Mouse (Mus musculus) adrenal gland (tissue): ENCODE measurements around the gene Ly6g6f.

Source experiments
- intact Hi-C: fragments of 180-260 bp; cut with DNase I; formaldehyde crosslinking; loops from one replicate; pipeline ENCODE4 v1.15.1; 2025

Ly6g6f gene

DNA sequence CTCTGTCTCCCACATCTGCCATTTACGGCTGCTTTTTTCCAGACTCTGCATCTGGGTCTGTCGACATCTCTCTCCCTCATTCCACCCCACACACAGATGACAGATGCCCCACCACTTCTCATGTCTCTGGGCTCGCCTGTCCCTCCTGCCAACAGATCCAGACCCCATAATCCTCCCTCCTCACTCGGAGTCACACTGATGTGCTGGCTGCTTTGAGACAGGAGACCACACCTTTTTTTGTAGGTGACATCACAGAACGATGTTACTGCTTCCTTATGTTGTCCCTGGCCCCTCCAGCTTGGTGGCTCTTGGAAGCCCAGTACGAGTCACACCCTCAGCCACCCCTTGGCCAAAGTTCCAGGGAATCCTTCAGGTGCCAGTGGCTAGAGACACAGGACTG is 5.2 kb downstream of the Ly6g6f start:
- intact Hi-C loops: no loop called here

GRCm38 (mm10) chr17:35079778-35080177 is 5.6 kb downstream of the Ly6g6f start:
- intact Hi-C loops: no loop called here

- intact Hi-C loops: no loop called here
These were observed 7.6 kb downstream of the Ly6g6f start, which contains the start of gene Ly6g6d for GRCm38 (mm10) chr17:35077786-35078233. Gene Ly6g6d (minus strand): TSS chr17:35078065.

- intact Hi-C loops: no loop called here
These were observed 8.1 kb downstream of the Ly6g6f start for GRCm38 (mm10) chr17:35077285-35077684.

DNA sequence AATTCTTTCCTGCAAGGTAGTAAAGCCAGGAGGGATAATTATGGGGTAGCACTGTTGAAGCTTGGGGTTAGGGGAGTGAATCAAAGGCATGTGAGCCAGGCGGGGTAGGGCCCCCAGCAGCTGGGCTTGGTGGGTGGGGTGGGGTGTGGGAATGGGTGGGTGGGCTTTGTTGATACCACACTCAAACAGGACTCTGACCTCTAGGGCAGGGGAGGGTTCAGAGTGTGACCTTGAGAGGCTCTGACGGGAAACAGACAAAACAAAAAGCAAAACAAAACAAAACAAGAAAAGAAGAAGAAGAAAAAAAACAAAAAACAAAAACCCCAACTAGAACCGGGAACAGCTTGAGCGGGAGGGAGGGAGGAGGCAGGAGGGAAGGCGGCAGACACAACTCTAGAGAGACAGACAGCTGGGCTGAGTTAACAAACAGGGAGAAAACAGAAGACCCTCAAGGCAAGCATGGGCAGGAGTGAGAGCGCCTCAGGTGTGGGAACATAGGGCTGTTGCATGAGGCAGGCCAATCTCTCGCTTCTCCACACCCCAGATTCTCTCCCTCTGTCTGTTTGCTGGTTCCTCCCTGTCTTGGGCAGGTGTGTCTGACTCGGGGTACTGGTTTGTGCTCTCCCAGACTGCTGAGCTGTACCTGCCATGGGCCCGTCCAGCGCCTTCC is 8.8 kb downstream of the Ly6g6f start, which contains the start of gene Ly6g6e:
Gene Ly6g6e (plus strand): TSS at position 396 of the 670 bp plus-strand sequence.
- intact Hi-C loops: no loop called here

DNA sequence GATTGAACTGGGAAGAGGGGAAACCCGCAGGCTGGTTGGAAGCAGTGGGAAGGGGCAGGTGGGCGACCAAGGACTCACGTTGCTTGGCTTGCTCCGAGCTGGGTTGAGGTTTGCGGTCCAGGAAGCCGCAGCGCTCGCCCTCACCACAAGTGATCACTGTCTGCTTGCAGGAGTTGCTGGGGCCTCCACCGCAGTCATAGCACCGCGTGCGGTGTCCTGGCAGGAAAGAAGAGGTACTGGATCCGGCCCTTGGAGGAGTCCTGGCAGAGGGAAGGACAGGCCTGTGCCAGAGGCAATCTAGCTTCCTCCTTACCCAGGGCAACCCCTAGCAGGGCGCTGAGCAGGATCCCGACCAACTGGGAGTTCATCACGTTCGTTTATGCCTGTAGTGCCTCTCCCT is 11.3 kb downstream of the Ly6g6f start:
- intact Hi-C loops: no loop called here

DNA sequence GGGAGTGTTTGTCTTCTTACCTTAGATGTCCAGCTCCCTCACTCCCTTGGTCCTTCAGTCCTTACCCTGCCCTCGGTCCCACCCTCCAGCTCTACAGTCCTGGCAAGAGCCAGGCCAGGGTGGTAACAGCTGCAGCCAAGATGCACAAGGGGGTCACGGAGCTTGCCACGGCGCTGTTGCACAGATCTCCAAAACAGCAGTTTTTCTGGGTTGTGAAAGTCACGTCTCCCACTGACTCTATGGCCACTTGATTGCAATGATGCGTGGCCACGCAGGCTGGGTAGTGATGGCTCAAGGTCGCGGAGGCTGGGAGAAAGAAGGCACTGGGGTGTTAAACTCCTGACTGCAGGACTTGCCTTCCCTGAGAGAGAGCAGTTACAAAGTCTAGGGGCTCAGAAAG is 14.0 kb downstream of the Ly6g6f start:
- intact Hi-C loops: no loop called here

DNA sequence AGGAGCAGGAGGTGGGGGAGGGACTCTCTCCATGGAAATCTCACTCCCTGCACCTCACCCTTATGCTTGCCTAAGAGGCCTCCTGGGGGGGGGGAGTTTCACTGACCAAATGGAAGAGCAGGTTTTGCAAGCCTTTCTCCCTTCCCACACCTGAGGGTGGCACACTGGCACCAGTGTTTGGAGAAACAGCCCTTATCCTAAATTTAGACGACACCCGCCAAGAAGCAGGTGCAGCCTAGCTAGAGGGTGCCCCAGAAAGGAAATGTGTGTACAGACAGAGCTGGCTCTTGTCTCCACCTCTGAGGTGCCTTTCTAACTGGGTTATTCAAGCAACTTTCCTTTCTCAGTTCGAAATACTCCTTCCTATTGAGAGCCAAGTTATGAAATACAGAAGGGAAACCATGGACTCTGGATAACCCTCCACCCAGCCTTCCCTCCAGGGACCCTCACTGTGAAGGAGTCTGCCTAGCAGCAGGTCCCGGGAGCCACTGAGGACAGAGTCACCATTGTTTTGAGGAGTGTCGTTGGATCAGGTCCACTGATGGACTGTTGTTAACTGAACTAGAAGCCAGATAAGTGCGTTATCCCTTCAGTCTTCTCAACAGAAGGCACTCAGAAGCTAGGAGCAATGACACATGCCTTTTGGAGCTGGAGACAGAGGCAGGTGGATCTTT is 14.7 kb downstream of the Ly6g6f start:
- intact Hi-C loops: no loop called here

GRCm38 (mm10) chr17:35068213-35068914 is 17.0 kb downstream of the Ly6g6f start:
- intact Hi-C loops: no loop called here

DNA sequence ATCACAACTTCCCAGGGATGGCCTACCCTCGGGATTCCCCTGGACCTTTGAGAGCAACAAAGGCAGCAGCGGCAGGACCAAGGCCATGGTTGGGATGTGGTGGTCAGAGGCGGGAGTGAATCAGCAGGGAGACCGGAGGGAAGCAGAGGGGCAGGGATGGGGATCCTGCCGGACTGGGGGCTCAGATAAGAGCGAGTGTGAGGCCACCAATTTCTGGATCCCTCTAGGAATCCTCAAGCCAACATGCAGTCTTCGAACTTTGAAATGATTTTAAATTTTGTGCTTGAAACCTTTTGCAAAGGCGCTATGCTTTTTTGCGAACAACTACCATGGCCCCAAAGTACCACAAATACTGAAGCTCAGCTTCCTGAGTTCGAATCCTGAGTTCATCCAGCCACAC is 19.3 kb downstream of the Ly6g6f start, which contains the start of gene Mpig6b:
Gene Mpig6b (minus strand): TSS at position 101 of the 400 bp plus-strand sequence.
- intact Hi-C loops: no loop called here

DNA sequence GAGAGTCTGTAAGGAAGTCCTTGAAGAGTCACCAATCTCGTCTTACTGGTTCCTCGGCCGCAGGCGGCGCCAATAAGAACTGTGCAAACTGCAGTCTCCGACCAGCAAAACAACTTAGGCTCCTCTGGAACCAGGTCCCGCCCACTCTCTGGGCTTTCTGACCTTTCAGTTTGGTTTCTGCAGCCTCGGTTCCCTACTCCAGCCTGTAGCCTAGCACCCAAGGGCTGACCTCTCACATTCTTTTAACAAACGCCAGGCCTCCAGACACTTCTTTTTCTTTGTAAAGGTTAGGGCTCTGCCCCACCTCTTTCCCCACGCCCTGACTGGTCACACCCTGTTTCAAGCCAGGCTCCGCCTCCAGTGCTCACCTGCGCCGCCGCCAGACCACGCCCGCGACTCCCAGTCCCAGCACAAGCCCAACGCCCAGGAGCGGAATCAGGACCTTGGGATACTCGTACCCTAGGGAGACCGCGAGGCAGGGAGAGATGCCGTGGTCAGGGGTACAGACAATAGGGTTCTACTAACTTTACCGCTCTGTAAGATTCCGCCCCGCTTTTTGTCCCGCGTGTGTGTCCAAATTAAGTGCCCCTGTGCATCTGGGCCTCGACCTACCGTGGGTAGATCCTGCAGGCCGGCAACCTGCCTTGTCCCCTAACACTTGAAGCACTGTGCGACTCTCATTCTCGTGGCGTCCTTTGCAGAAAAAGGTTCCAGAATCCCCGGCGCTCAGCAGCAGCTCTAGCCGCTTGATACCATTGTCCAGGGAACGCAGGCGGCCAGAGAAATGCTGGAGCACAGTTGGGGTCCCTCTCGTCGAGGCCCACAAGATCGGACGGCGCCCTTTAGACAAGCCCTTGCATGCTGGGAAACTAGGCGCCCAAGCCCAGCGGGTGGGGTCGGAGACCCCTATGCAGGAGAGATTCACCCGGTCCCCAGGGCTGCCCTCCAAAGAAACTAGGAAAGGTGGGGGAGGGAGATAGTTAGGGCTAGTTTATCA is 20.2 kb downstream of the Ly6g6f start, which contains the start of gene Ly6g6c:
Gene Ly6g6c (plus strand): TSS at position 438 of the 997 bp plus-strand sequence.
- intact Hi-C loops: loop anchor here (5.0 kb wide), 1 partner anchor 43 kb away; no protein-coding TSS in a partner anchor

DNA sequence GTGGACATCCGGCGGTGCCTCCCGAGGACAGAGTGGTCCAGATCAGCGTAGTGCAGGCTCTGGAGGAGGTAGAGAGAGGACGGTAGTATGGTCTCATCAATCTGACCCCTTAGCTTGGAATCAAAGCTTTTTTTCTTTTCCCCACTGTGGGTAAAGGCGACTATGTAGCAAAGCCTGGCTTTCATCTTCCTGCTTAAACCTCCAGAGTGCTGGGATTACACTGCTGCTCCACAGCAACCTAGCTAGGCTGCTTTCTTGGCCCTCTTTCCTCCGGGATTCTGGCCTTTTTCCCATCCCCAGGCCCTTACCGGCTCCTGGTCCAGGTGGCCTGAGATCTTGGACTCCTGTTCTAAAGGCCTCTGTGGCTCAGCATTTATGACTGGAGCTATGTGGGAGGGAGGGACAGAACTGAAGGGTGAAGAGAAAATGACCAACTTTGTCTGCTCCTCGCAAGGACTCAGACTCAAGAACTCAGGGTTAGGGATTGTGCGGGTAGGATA is 21.0 kb downstream of the Ly6g6f start:
- intact Hi-C loops: loop anchor here (5.0 kb wide), 1 partner anchor 42 kb away; no protein-coding TSS in a partner anchor

- intact Hi-C loops: loop anchor here (5.0 kb wide), 1 partner anchor 41 kb away; no protein-coding TSS in a partner anchor
These were observed 21.9 kb downstream of the Ly6g6f start for GRCm38 (mm10) chr17:35063466-35063865.

GRCm38 (mm10) chr17:35061299-35061698 is 24.1 kb downstream of the Ly6g6f start:
- intact Hi-C loops: loop anchor here (5.0 kb wide), 1 partner anchor 39 kb away; no protein-coding TSS in a partner anchor

- intact Hi-C loops: loop anchor here (5.0 kb wide), 1 partner anchor 39 kb away; no protein-coding TSS in a partner anchor
These were observed 24.6 kb downstream of the Ly6g6f start for GRCm38 (mm10) chr17:35060737-35061297.

- intact Hi-C loops: loop anchor here (5.0 kb wide), 1 partner anchor 38 kb away; no protein-coding TSS in a partner anchor
These were observed 25.3 kb downstream of the Ly6g6f start for GRCm38 (mm10) chr17:35060071-35060470.

DNA sequence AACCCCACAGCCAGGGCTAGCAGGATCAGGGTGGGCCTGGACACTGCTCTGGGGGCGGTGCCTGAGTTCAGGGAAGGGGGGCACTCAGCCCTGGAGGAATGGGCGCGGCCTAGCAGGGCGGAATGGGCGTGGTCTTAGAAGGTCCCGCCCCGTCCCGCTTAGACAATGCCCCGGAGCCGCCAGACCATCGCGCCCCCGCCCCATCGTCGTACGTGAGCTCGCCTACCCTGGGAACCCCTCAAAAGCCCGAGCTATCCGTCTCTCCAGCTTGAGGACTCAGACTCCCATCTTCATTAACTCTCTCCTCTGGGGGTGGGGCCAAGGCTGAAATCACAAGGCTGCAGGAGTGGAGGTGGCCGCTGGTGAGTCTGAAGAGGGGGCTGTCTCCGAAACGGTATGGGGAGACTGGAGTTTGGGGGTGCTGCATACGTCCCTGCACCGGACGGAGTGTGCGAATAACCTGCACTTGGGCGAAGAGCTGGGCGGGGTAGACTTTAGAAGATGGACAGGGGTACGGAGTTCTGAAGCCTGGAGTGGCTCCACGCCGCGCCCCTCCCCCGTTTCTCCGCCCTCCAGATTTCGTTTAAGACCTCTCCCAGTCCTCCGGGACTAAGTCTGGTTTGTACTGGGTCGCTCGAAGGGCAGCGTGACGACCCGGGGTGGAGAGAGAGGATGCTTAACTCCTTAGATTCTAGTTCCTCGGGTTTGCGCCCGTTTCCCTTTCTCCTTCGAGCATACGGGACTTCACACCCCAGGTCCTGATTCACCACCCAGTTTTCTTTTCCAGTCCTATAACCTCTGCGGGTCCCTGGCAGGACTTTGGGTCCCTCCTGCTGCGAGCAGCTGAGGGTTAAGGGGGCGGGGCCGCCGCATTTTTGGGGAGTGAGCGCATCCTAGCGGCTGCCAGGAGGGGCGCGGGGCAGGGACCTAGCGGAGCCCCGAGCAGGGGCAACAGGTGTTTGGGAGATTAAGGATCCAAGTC is 26.2 kb downstream of the Ly6g6f start, which contains the start of gene Ddah2:
Gene Ddah2 (plus strand): TSS at position 125 of the 982 bp plus-strand sequence.
- intact Hi-C loops: no loop called here

- intact Hi-C loops: no loop called here
These were observed 27.1 kb downstream of the Ly6g6f start for GRCm38 (mm10) chr17:35058316-35058715.
